Mouse (Mus musculus): Measurements from ENCODE around the gene Exoc3l2. TPM values are rescaled to one million over a fixed set of nuclear protein-coding genes. Genes with fewer than 3 reads are reported as not detected.

Exoc3l2 gene
- polyA plus RNA-seq, 1 experiment from 2014 or later: 1.4 TPM

DNA sequence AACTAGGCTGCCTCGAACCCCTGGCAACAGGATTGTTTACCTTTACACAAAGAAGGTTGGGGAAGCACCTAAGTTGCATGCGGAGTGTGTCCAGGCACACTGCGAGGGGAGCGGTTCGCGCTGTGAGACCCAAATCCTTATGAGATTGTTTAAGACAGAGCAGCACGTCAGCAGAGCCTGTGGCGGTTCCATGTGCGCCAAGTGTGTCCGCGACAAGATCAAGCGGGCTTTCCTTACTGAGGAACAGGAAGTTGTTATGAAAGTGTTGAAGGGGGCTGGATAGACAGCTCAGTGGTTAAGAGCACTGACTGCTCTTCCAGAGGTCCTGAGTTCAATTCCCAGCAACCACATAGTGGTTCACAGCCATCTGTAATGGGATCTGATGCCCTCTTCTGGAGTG is 5.1 kb downstream of the Exoc3l2 start:
- no peak overlapping the region for H3K27ac ChIP-seq (replicated peaks; ENCODE audit: low read depth, low read length)
- H3K4me1 ChIP-seq (ENCODE audit: control insufficient read depth, insufficient read depth, low read length): peaks cover 11% of the 10 kb centered on the region; the same call in 1 of the 2 replicates
- WGBS: 65% methylated on average over 12 of the region's 12 CpGs
- H3K4me3 ChIP-seq (ENCODE audit: low read depth, low read length): no peak overlapping the region
- H3K4me2 ChIP-seq (ENCODE audit: low read depth, low read length): no peak overlapping the region
- no peak for DNase-seq (ENCODE audit: low spot score)
- H3K27me3 ChIP-seq (replicated peaks; ENCODE audit: control insufficient read depth, insufficient read depth, low read length): peaks cover 40% of the 10 kb centered on the region
- no peak overlapping the region for H3K9ac ChIP-seq (ENCODE audit: low read depth, low read length)
- no peaks in the 10 kb centered on the region for H3K36me3 ChIP-seq (ENCODE audit: control insufficient read depth, insufficient read depth, low read length)
- 0 out of 2 replicates have a peak, but pooled peaks cover 4% of the 10 kb centered on the region for H3K9me3 ChIP-seq (ENCODE audit: control insufficient read depth, low read length)
- ATAC-seq (ENCODE audit: low read depth): no peak

DNA sequence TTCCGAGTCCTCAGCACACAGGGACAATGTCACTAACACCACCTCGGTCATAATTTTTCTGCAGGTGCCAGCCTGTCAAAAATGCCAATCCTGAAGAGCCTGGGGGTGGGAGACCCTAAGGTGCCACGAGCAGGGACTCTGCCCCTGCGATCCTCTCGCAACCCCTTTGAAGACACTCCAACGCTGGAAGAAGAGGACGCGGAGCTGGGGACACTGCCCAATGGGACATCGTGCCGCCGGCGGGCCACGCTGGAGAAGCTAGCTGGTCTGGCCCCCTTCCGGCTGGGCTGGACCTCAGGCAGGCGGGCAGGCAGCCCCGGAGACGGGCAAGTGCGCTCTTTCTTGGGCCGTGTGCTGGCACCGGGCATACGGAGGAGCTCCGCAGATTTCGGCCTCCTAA is 6.3 kb downstream of the Exoc3l2 start:
- no peak overlapping the region for H3K4me2 ChIP-seq (ENCODE audit: low read depth, low read length)
- peaks cover 8% of the 10 kb centered on the region; the same call in 1 of the 2 replicates for H3K4me1 ChIP-seq (ENCODE audit: control insufficient read depth, insufficient read depth, low read length)
- WGBS: 27% methylated on average over 18 of the region's 23 CpGs
- H3K36me3 ChIP-seq (ENCODE audit: control insufficient read depth, insufficient read depth, low read length): no peaks in the 10 kb centered on the region
- H3K27me3 ChIP-seq (replicated peaks; ENCODE audit: control insufficient read depth, insufficient read depth, low read length): peaks cover 44% of the 10 kb centered on the region
- no peak overlapping the region for H3K4me3 ChIP-seq (ENCODE audit: low read depth, low read length)
- no peak overlapping the region for H3K9ac ChIP-seq (ENCODE audit: low read depth, low read length)
- ATAC-seq (ENCODE audit: low read depth) (no peak), DNase-seq (ENCODE audit: low spot score) (no peak)
- no peak overlapping the region for H3K27ac ChIP-seq (replicated peaks; ENCODE audit: low read depth, low read length)
- 0 out of 2 replicates have a peak, but pooled peaks cover 4% of the 10 kb centered on the region for H3K9me3 ChIP-seq (ENCODE audit: control insufficient read depth, low read length)

DNA sequence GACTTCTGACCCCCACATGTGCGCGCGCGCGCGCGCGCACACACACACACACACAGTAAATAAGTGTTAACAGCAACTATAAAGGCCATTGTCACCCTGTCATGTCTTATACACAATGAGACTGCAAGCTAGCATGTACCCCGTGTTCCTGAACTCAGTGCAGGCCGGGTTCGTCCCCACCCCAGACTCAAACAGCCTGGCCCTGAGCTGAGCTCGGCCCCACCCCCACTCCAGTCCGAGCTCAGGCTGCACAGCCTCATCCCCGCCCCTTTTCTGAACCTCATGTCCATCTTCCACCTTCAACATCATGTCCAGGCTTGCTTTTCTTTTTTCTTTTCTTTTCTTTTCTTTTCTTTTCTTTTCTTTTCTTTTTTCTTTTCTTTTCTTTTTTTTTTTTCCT is 7.2 kb downstream of the Exoc3l2 start:
- ATAC-seq (ENCODE audit: low read depth): no peak
- Histone ChIP-seq H3K36me3 (ENCODE audit: control insufficient read depth, insufficient read depth, low read length) (no peaks in the 10 kb centered on the region), H3K4me1 (ENCODE audit: control insufficient read depth, insufficient read depth, low read length) (0 out of 2 replicates have a peak, but pooled peaks cover under 1% of the 10 kb centered on the region), H3K4me2 (ENCODE audit: low read depth, low read length) (no peak overlapping the region), H3K27me3 (replicated peaks; ENCODE audit: control insufficient read depth, insufficient read depth, low read length) (peaks cover 44% of the 10 kb centered on the region), H3K27ac (replicated peaks; ENCODE audit: low read depth, low read length) (no peak overlapping the region), H3K9ac (ENCODE audit: low read depth, low read length) (no peak overlapping the region), H3K4me3 (ENCODE audit: low read depth, low read length) (no peak overlapping the region), H3K9me3 (ENCODE audit: control insufficient read depth, low read length) (0 out of 2 replicates have a peak, but pooled peaks cover 4% of the 10 kb centered on the region)
- DNase-seq (ENCODE audit: low spot score): no peak
- 18% methylated on average over 14 of the region's 14 CpGs for WGBS

DNA sequence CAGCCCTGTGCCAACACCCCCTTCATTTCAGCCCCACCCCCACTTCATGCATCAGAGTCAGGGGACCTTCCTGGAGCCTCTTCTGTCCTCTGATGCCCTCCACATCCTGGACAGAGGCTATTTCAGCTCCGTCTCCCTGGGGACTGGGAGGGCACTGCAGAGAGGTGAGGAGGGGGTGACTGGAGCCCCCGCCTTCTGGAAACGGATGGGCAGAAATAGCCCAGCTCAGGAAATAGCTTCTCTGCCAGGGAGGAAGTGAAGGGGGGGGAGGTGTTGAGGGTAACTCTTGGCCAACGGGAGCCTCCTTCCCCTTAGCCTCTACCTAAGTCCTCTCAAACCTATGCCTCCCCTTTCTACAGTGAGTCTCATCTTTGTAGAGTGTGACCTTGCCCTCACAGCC is 9.3 kb downstream of the Exoc3l2 start:
- H3K36me3 ChIP-seq (ENCODE audit: control insufficient read depth, insufficient read depth, low read length): no peaks in the 10 kb centered on the region
- WGBS: 37% methylated on average over 4 of the region's 4 CpGs
- H3K9me3 ChIP-seq (ENCODE audit: control insufficient read depth, low read length): 0 out of 2 replicates have a peak, but pooled peaks cover 4% of the 10 kb centered on the region
- ATAC-seq (ENCODE audit: low read depth): no peak
- peaks cover 44% of the 10 kb centered on the region for H3K27me3 ChIP-seq (replicated peaks; ENCODE audit: control insufficient read depth, insufficient read depth, low read length)
- no peak overlapping the region for H3K4me3 ChIP-seq (ENCODE audit: low read depth, low read length)
- H3K4me2 ChIP-seq (ENCODE audit: low read depth, low read length): no peak overlapping the region
- DNase-seq (ENCODE audit: low spot score): no peak
- no peak overlapping the region for H3K9ac ChIP-seq (ENCODE audit: low read depth, low read length)
- H3K27ac ChIP-seq (replicated peaks; ENCODE audit: low read depth, low read length): no peak overlapping the region
- H3K4me1 ChIP-seq (ENCODE audit: control insufficient read depth, insufficient read depth, low read length): no peaks in the 10 kb centered on the region

DNA sequence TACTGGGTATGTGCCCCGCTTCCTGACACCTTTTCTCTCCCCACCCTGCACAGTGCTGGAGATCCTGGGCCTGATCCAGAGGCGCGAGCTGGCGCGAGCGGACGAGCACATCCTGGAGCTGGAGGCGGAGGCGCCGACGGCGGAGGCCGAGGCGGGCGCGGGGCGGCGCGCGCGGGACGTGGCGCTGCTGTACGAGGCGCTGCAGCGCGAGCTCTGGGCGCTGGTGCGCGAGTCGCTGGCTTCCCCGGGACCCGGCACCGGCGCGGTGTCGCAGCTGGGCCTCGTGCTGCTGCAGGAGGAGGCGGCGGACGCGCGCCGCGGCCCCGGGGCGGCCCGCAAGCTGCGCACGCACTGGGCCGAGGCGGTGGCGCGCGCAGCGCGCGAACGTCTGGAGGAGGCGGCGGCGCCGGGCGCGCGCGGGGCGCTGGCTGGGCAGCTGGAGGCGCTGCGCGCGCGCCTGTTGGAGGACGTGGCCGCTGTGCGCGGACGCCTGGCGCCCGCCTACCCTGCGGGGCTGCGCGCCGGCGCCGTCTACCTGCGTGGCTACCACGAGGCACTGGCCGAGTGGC is 10.8 kb downstream of the Exoc3l2 start:
- peak overlapping the region; percentile 90 for H3K4me2 ChIP-seq (ENCODE audit: low read depth, low read length)
- under 1% methylated on average over 13 of the region's 89 CpGs for WGBS
- peak overlapping the region; percentile 75 for H3K9ac ChIP-seq (ENCODE audit: low read depth, low read length)
- H3K36me3 ChIP-seq (ENCODE audit: control insufficient read depth, insufficient read depth, low read length): no peaks in the 10 kb centered on the region
- H3K27ac ChIP-seq (replicated peaks; ENCODE audit: low read depth, low read length): peak overlapping the region; percentile 77
- H3K4me3 ChIP-seq (ENCODE audit: low read depth, low read length): peak overlapping the region; percentile 55
- H3K27me3 ChIP-seq (replicated peaks; ENCODE audit: control insufficient read depth, insufficient read depth, low read length): peaks cover 43% of the 10 kb centered on the region
- no peaks in the 10 kb centered on the region for H3K4me1 ChIP-seq (ENCODE audit: control insufficient read depth, insufficient read depth, low read length)
- DNase-seq (ENCODE audit: low spot score) (peak; percentile 93), ATAC-seq (ENCODE audit: low read depth) (peak; percentile 89)
- 0 out of 2 replicates have a peak, but pooled peaks cover 4% of the 10 kb centered on the region for H3K9me3 ChIP-seq (ENCODE audit: control insufficient read depth, low read length)

DNA sequence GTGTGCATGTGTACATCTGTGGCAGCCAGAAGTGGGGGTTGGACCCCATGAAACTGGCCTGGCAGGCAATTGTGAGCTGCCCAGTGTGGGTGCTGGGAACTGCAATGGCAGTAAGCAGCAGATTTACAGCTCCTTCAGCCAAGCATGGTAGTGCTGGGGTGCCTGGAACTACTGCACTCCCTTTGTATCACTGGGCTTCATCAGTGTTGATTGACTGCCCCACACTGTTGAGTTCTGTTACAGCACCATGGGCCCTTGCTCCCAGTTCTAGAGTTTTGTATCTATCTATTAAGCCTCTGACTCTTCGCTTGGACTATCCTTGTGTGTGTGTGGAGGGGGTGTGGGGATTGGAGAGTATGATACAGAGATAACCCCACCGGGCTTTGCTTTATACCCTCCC is 14.0 kb downstream of the Exoc3l2 start:
- H3K36me3 ChIP-seq (ENCODE audit: control insufficient read depth, insufficient read depth, low read length): no peaks in the 10 kb centered on the region
- H3K4me2 ChIP-seq (ENCODE audit: low read depth, low read length): no peak overlapping the region
- ATAC-seq (ENCODE audit: low read depth) (no peak), DNase-seq (ENCODE audit: low spot score) (no peak)
- WGBS: 72% methylated on average over 2 of the region's 2 CpGs
- H3K9ac ChIP-seq (ENCODE audit: low read depth, low read length): no peak overlapping the region
- H3K27me3 ChIP-seq (replicated peaks; ENCODE audit: control insufficient read depth, insufficient read depth, low read length): peaks cover 16% of the 10 kb centered on the region
- 0 out of 2 replicates have a peak, but pooled peaks cover under 1% of the 10 kb centered on the region for H3K9me3 ChIP-seq (ENCODE audit: control insufficient read depth, low read length)
- no peak overlapping the region for H3K4me3 ChIP-seq (ENCODE audit: low read depth, low read length)
- H3K27ac ChIP-seq (replicated peaks; ENCODE audit: low read depth, low read length): no peak overlapping the region
- no peaks in the 10 kb centered on the region for H3K4me1 ChIP-seq (ENCODE audit: control insufficient read depth, insufficient read depth, low read length)

DNA sequence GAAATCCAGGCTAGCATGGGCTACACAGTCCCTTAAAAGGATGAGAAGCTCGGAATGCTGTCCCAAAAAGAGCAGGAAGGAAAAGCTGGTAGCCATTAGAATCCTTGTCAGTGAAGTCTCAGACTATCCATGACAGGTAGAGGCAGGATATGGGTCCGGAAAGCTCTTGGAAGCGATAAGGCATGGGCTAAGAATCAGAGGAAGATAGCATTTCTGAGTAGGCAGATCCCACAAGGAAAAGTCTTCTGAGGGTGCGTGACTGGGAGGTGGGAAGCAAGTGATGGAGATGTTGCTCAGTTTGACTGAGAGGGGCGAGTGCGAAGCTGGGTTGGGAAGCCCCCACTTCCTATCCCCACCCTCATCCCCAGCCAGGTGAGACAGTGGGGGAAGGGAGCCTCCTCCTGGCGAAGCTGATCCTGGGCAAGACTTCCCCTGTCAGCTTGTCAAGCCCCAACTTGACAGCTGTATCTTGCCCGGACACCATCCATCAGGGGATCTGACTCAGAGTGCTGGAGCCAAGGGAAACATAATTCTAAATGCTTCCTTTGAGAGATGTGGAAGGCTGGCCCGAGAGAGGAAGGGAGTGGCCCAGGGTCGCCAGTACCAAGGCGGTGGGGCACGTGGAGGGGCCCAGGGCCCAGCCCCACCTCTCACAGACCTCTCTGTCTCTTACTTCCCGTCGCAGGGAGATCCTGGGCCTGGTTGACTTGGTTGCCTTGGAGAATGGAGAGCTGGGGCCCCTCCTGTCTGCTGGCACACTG is 14.7 kb downstream of the Exoc3l2 start:
- no peaks in the 10 kb centered on the region for H3K36me3 ChIP-seq (ENCODE audit: control insufficient read depth, insufficient read depth, low read length)
- H3K9me3 ChIP-seq (ENCODE audit: control insufficient read depth, low read length): no peaks in the 10 kb centered on the region
- ATAC-seq (ENCODE audit: low read depth) (no peak), DNase-seq (ENCODE audit: low spot score) (no peak)
- no peaks in the 10 kb centered on the region for H3K4me1 ChIP-seq (ENCODE audit: control insufficient read depth, insufficient read depth, low read length)
- no peak overlapping the region for H3K4me2 ChIP-seq (ENCODE audit: low read depth, low read length)
- 19% methylated on average over 14 of the region's 14 CpGs for WGBS
- H3K9ac ChIP-seq (ENCODE audit: low read depth, low read length): no peak overlapping the region
- no peak overlapping the region for H3K4me3 ChIP-seq (ENCODE audit: low read depth, low read length)
- peaks cover 9% of the 10 kb centered on the region for H3K27me3 ChIP-seq (replicated peaks; ENCODE audit: control insufficient read depth, insufficient read depth, low read length)
- no peak overlapping the region for H3K27ac ChIP-seq (replicated peaks; ENCODE audit: low read depth, low read length)

DNA sequence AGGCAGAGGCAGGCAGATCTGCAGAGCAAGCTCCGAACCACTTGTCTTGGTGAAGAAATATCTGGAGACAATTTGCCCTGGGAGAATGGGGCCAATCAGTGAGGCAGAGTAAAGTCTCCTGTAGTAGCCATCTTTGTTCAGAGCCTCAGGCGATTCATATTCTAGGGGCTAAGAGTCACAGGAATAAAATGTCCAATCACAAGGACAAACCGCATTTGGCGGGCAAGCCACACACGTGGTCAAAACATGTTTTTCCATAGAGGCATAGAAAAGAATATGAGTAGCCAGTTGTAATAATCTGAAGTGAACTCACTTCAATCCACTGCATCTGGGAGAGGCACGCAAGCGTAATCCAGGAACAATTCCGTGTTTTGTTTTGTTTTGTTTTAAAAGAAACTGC is 20.1 kb downstream of the Exoc3l2 start:
- WGBS: 75% methylated on average over 8 of the region's 8 CpGs
- H3K27ac ChIP-seq (replicated peaks; ENCODE audit: low read depth, low read length): no peak overlapping the region
- ATAC-seq (ENCODE audit: low read depth) (no peak), DNase-seq (ENCODE audit: low spot score) (no peak)
- H3K4me3 ChIP-seq (ENCODE audit: low read depth, low read length): no peak overlapping the region
- no peak overlapping the region for H3K4me2 ChIP-seq (ENCODE audit: low read depth, low read length)
- no peaks in the 10 kb centered on the region for H3K36me3 ChIP-seq (ENCODE audit: control insufficient read depth, insufficient read depth, low read length)
- H3K9me3 ChIP-seq (ENCODE audit: control insufficient read depth, low read length): no peaks in the 10 kb centered on the region
- H3K9ac ChIP-seq (ENCODE audit: low read depth, low read length): no peak overlapping the region
- H3K4me1 ChIP-seq (ENCODE audit: control insufficient read depth, insufficient read depth, low read length): no peaks in the 10 kb centered on the region
- H3K27me3 ChIP-seq (replicated peaks; ENCODE audit: control insufficient read depth, insufficient read depth, low read length): peaks cover 10% of the 10 kb centered on the region
